Mouse (Mus musculus) 3134 (cell line): ENCODE results near the gene Hapln2.
A peak's percentile ranks its signal among the peaks of the same experiment; 100 is the strongest.

Source experiments
- DNase-seq: peaks from one replicate; pipeline ENCODE4 v3.0.0-alpha.2; 2011; ENCODE audit warnings: low spot score; ENCODE audit not compliant: insufficient read length; ENCODE audit errors: extremely low read depth

Hapln2 gene

DNA sequence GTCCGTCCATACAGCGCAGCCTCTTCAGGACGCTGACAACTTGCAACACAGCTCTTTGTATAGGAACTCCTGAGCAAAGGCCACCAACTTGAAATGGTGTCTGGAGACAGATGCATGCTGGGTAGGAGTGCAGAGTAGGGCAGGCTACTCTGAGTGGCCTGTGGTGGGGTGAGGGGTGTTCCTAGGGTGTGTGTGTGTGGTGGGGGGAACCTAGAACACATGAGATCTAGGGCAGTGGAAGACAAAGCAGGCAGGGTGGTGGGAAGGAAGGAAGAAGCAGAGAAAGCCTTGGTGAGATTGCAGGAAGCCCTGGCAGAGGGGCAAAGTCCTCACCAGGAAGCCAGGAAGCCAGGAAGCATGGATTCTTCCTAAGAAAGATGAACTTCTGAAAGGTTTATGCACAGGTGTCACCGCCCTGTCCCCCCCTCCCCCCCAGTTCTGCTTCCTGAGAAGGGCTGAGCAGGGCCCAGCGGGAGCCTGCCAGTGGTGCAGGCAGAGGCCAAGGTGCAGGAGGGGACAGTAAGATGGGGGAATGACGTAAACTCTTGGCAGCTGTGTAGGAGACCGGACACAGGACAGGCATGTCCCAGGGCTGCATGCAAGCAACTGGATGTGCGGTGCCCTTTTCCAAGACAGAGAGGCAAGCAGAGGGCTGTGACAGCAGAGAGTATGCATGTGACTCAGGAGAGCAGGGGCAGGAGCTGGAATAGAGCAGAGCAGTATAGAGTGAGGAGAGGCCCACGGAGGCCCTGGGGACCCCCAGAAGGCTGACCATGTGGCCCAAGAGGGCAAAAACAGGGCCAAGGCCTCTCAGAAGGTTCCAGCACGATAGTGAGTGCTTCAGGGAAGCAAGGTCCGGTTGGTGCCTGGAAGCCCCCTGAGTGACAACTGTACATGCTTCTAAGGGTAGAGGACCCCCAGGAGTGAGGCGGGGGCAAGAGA lies 45.2 kb downstream of the Hapln2 start:
- DNase-seq, result peak; percentile 67

DNA sequence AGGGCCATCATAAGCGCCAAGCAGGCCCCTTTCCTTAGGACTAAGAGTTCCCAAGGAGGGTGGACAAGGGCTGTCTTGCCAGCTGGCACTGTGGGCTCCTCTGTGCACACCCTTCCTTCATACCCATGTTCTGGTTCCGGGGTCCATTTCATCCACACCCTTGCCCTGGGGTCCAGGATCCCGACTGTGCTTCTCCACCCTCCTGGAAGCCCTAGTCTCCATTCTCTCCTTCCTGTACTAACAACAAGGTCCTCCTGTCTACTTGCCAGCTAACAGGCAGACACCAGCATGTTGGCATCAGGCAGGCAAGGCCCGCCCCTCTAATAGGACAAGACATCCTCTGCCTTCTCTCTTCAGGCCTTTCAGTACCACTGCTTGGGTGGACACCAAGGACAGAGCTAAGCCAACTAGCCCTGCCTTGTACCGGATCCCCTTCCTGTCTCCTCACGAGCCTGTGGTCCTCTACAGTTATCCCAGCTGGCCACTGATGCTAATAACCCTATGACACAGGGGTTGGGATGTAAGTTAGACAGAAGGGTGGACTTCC lies 46.1 kb downstream of the Hapln2 start:
- DNase-seq, result no peak

DNA sequence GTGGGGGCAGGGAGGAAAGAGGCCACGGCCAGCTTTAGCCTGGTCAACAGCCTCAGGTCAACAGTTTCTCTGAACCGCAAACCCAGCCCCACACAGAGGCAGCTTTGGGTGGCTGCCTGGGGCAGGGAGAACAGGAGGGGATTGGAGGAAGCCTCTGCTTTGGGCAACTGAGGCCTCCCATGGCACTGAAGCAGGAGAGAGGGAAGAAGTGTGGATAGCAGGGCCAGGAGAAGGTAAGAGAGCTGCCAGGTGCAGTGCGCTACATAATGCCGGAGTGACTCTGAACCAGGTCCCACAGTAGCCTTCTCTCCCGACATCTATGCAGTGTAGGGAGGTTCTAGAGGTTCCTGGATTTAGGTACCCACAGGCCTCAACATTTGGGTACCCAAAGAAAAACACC lies 46.7 kb downstream of the Hapln2 start:
- no peak for DNase-seq

DNA sequence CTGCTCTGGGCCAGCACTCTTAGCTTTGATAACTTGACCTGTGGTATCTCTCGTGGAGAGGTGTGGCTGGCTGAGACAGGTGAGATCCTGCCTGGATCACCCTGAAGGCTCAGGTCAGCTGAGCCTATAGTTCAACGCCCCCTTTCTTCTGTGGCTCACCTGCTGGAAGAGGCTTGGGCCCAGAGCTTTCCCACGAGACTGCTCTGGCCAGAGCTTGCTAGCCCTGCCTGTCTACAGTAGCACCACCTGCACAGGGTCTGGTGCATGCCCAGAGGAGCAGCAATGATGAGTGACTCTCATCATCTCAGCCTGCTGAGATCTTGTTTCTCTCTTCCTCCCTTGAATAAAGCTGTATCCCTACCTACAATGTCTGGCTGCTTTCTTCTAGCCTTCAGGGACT lies 47.3 kb downstream of the Hapln2 start:
- no peak for DNase-seq

DNA sequence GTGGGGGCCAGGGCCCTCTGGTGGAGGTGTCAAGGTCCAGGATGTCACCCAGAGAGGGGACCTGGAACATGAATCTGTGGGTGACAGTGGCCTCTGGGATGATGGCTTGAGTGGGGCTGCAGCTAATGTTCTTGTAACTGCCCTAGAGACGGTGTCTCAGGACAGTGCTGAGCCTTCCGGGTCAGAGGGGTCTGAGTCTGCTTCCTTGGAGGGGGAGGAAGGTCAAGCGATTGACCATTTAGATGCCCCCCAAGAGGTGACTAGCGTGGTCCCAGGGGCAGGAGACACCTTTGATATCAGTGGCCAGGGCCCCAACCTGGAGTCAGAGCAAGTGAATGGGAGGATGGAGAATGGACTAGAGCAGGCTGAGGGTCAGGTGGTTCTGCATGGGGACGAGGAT lies 47.9 kb downstream of the Hapln2 start:
- DNase-seq, result no peak

DNA sequence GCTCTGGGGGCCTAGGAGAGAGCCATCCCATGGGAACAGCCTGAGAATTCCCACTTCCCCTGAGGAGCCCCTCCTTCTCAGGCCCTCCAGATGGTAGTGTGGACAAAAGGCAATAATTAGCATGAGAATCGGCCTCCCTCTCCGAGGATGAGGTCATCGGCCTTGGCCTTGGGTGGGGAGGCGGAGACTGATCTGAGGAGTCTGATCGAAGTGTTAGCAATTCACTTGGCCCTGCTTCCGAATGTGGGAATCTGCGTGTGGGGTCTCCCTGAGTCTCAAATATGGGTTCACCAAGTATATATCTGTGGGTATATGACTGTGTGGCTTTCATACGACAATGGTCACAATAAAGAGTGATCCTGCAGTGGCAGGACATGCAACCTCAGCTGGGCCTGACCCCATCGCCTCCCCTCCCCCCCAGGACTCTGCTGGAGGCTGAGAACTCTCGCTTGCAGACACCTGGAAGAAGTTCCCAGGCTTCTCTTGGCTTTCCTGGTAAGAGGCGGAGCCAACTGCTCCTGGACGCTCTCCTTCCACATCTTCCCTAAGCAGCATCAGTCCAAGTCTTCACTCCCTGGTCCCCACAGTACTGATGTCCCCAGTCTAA lies 52.9 kb downstream of the Hapln2 start:
- no peak for DNase-seq

DNA sequence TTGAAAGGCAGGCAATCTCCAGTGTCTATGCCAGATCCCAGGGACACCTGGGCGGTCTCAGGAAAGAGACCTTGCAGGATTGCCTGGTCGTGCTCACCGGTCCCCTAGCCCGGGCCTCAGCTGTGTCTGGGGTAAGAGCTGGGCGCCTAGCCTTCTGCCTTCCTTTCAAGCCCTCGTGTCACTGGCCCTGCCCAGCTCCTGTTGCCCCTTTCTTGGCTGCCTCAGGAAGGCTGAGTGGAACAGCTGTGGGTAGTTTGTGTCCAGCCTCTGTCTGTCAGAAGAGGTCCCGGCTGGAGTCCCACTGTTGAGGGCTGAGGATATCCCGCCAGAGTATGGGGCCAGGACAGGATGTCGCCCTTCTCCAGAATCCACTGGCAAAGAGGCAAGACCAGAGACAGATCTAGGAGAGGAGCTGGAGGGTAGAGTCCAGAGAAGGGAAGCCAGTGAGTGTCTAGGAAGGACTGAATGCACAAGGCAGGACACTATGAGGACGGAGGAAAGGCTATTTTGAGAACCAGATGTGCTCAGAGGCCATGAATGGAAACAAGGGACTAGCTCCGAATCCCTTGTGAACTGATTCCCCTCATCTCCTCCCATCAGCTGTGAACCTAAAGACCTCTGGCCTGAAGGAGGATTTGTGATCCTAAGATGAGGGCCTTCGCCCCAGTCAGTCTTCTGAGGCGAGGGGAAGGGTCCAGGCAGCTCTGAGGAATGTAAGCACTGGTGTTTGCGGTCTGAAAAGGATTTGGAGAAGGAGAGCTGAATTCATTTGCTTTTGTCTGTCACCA lies 53.6 kb downstream of the Hapln2 start:
- DNase-seq, result no peak

DNA sequence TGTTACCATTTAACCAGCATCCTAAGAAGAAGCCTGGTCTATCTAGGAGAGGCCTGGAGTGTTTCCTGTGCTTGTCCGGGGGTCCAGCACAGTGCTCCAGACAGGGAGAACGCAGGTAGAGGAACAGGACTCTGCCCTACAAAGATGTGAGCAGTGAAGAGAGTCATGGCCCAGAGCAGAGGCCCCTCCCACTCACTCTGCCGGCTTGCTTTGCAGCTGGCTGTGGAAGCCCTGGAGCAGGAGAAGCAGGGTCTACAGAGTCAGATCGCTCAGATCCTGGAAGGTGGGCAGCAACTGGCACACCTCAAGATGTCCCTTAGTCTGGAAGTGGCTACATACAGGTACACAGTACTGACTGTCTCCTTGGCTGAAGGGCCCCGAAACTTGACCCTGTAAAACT lies 54.6 kb downstream of the Hapln2 start:
- no peak for DNase-seq

DNA sequence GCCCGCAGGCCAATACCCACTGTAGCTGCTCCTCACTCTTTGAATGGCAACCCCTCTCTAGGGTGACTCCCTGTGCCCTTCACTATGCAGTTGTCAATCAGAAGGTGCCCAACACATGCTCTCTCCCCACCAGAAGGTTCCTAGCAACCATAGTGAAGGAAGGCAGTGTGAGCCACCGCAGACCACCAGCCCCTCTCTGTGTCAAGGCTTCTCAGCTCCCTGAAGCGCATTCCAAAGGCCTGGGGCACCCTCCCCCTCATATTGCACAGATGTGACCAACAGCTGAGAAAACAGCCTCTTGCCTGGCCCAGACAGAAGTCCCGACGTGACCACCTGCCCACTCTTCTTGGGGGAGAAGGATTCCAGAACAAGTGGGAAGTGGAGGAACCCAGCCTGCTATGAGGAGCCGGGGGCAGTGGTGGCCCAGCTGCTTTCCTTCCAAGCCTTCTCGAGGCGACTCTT lies 55.1 kb downstream of the Hapln2 start:
- DNase-seq, result no peak
